Mouse (Mus musculus): ENCODE results near the gene Zc3hav1.
A peak's percentile ranks its signal among the peaks of the same experiment; 100 is the strongest.

DNA sequence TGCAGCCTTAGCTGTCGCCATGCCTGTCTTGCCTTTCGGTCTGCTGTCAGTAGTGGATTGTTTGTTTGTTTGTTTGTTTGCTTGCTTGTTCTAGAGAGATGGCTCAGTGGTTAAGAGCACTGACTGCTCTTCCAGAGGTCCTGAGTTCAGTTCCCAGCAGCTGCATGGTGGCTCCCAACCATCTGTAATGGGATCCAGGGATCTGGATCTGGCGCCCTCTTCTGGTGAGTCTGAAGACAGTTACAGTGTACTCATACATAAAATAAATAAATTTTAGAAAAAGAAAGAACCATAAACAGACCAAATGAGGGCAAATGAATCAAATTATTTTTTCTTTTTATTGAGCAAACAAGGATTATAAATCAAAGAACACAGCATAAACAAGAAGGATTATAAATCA, 49.4 kb downstream of the Zc3hav1 start:
- TF ChIP-seq POLR2A (IDR thresholded peaks at IDR 0.05; ENCODE audit: control insufficient read depth, low read depth, low read length): no peak
- peak; percentile 19; the same call in 1 of the 2 replicates for TF ChIP-seq CTCF (IDR thresholded peaks at IDR 0.05; ENCODE audit: control insufficient read depth, insufficient read depth, insufficient replicate concordance, low read depth, low read length)
